Mouse (Mus musculus) E14TG2a.4 (cell line): ENCODE results near the gene Wdr25.

Experiments
- H3K27me3 ChIP-seq: 2 replicates; pipeline ENCODE4 v1.6.1; 2014; ENCODE audit warnings: low read length, control low read depth; ENCODE audit not compliant: insufficient read depth
- H3K36me3 ChIP-seq: 2 replicates; pipeline ENCODE4 v1.6.1; 2014; ENCODE audit warnings: low read length, control low read depth; ENCODE audit not compliant: insufficient read depth
- H3K4me1 ChIP-seq: replicated peaks from 2 replicates; pipeline ENCODE4 v1.6.1; 2014; ENCODE audit warnings: low read depth, low read length, control low read depth
- H3K4me3 ChIP-seq: replicated peaks from 2 replicates; pipeline ENCODE4 v1.5.1; 2014; ENCODE audit warnings: mild to moderate bottlenecking, low read length
- H3K9me3 ChIP-seq: 2 replicates; pipeline ENCODE4 v1.6.1; 2014; ENCODE audit warnings: low read length, control low read depth
- CTCF ChIP-seq: conservative IDR thresholded peaks from 2 replicates; pipeline ENCODE4 v1.5.1; 2014; ENCODE audit warnings: low read length
- NANOG ChIP-seq: IDR thresholded peaks from 2 replicates; pipeline ENCODE4 v1.6.1; 2014; ENCODE audit warnings: borderline replicate concordance, low read length, mixed read lengths
- POU5F1 ChIP-seq: IDR thresholded peaks from 2 replicates; pipeline ENCODE4 v1.6.1; 2014; ENCODE audit warnings: low read length, borderline replicate concordance

The Wdr25 gene

DNA sequence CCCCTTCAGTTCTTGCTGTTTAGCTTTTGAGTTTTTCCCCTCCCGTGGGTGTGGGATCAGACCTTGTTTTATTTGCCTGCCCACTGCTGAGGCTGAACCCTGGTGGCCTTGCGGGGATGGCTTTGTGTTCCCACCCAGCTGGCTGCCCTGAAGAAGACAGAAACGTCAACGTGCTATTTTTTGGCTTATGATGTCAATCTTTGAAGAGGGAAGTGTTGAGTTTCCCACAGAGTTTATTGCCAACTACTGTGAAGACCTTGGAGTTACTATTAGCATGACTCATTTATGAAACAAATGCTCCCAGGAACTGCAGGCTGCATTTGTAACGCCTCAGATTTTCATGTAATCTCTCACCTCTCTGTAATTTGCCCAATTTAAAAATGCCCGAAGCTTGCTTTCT is 43.4 kb downstream of the Wdr25 start:
- Histone ChIP-seq H3K27me3 (no peaks in the 10 kb centered on the region), H3K36me3 (peaks cover 14% of the 10 kb centered on the region; the same call in 1 of the 2 replicates), H3K4me1 (no peaks in the 10 kb centered on the region), H3K9me3 (no peaks in the 10 kb centered on the region), H3K4me3 (no peak overlapping the region)
- TF ChIP-seq NANOG: no peak
- no peak for TF ChIP-seq POU5F1
- TF ChIP-seq CTCF: no peak

DNA sequence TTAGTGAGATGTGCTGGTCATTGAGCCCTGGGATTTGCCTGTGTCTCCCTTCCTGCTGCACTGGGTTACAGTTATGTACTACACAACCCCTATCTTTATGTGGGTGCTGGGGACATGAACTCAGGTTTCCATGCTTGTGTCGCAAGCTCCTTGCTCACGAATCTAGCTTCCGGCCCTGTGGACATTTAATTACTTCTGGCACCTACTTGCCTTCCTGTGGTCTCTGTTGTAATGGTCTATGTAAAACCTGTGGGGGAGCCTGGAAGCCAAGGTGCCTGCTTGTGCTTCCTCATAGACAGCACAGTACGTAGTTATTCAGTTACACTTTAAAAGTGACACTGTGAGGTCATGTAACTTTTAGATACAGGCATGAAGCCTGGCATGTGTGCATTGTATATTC is 44.1 kb downstream of the Wdr25 start:
- TF ChIP-seq POU5F1 (no peak), NANOG (no peak), CTCF (no peak)
- Histone ChIP-seq H3K4me1 (no peaks in the 10 kb centered on the region), H3K9me3 (no peaks in the 10 kb centered on the region), H3K4me3 (no peak overlapping the region), H3K27me3 (no peaks in the 10 kb centered on the region), H3K36me3 (peaks cover 14% of the 10 kb centered on the region; the same call in 1 of the 2 replicates)

DNA sequence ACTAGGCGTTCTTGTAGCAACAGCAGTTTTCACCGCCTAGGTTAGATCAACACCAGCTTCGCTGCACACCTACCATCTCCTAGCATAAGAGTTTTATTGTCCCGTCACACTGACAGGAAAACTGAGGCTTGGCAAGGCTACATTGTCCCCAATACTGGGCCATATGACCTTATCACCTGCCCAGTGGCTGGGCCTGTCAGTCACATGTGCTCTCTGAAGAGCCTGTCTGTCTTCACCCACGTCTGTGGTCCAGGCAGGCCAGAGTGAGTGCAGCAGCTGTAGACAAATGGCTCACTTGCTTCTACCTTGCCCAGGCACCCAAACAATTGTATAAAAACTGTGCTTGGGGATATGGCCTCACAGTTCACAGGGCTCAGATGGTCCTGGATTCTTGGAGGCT is 45.4 kb downstream of the Wdr25 start:
- Histone ChIP-seq H3K27me3 (no peaks in the 10 kb centered on the region), H3K4me1 (no peaks in the 10 kb centered on the region), H3K9me3 (no peaks in the 10 kb centered on the region), H3K36me3 (peaks cover 19% of the 10 kb centered on the region; the same call in 1 of the 2 replicates), H3K4me3 (no peak overlapping the region)
- TF ChIP-seq POU5F1 (no peak), CTCF (no peak), NANOG (no peak)

DNA sequence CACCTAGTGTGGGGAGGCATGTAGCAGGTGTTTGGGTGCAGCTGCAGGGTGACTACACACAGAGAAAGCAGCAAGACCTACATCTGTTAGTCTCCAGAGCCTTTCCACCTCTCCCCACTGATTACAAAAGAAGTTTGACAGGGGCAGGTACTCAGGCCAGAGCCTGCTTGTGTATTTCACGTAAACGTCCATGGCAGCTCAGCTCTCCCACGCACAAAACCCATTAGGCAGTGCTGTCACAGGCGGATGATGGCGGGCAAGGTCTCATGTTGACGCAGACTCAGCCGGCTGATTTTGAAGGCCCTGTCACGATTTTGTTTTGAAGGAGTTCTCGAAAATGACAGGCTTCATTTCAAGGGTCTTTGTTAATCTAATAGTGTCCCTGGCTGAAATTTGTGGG is 45.9 kb downstream of the Wdr25 start:
- Histone ChIP-seq H3K27me3 (no peaks in the 10 kb centered on the region), H3K36me3 (peaks cover 15% of the 10 kb centered on the region; the same call in 1 of the 2 replicates), H3K4me3 (no peak overlapping the region), H3K4me1 (no peaks in the 10 kb centered on the region), H3K9me3 (no peaks in the 10 kb centered on the region)
- no peak for TF ChIP-seq NANOG
- TF ChIP-seq POU5F1: no peak
- no peak for TF ChIP-seq CTCF

DNA sequence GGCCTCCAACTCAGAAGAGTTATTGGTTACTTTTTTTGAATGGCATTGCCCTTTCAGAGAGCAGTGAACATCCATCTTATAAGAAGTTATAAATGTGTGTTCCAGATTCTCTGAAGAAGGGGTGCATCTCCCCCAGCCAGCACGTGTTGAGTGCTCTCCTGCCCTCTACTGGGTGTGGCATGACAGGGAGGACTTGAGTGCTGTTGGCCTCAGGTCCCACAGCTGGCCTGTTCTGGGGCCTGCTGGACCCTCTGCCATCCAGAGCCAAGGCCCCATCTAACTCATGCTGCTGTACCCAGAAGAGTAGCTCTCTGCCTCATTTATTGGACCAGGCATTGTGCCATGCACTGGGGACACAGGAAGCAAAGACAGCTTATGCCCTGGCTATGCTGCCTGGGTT is 46.8 kb downstream of the Wdr25 start:
- Histone ChIP-seq H3K27me3 (no peaks in the 10 kb centered on the region), H3K4me1 (no peaks in the 10 kb centered on the region), H3K9me3 (no peaks in the 10 kb centered on the region), H3K36me3 (peaks cover 13% of the 10 kb centered on the region; the same call in 1 of the 2 replicates), H3K4me3 (no peak overlapping the region)
- TF ChIP-seq NANOG: no peak
- no peak for TF ChIP-seq CTCF
- no peak for TF ChIP-seq POU5F1

DNA sequence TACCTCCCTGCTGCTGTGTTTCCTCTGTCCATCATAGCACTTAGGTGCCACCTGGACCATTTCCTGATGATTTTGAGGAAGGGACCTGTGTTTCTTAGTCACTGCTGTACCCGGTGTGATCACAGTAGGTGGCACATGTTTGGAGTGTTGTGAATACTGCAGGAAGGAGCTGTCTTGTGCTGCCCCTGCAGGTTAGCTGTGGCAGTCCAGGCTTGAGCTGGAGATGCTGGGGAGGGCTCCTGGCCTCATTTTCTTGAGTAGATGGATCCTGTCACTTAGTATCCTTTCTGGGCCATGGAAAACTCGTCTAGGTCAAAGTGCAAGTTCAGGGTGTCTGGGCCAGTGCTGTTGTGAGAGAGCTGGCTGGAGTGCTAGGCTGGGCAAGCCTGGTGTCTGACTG is 47.9 kb downstream of the Wdr25 start:
- Histone ChIP-seq H3K4me3 (no peak overlapping the region), H3K9me3 (no peaks in the 10 kb centered on the region), H3K27me3 (no peaks in the 10 kb centered on the region), H3K36me3 (peaks cover 13% of the 10 kb centered on the region; the same call in 1 of the 2 replicates), H3K4me1 (no peaks in the 10 kb centered on the region)
- no peak for TF ChIP-seq CTCF
- no peak for TF ChIP-seq POU5F1
- TF ChIP-seq NANOG: no peak

DNA sequence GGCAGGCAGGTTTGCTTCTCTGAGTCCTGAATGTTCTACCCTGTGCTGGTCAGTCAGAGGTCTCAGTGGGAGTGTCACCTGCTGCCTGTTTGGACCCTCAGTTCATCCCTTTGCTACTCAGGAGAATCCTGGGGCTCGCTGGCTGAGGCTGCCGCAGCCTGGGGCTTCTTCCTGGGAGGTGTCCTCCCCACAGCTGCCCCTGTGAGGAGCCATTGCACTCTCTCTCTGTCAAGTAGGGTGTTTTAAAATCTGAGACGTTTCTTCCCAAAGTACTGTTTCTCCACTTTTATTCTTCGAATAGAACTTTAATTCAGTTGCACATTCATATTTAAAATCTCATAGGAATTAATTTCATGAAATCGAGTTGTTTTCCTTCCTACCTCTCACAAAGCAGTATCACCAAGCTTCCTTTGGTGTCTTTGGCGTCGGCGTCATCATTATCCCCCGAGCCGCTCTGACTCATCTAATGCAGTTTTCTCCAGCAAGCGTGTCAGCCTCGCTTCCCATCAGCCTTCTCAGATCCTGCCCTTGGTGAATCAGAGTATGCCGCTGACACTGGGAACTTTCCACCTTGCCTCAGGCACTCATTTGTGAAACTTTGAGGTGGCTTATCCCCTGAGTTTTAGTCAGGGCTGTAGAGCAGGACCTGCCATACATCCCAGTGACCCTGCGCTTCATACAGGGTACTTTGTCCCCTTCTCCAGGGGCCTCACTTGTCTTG is 48.9 kb downstream of the Wdr25 start:
- no peak for TF ChIP-seq POU5F1
- H3K36me3 ChIP-seq: peaks cover 17% of the 10 kb centered on the region
- no peaks in the 10 kb centered on the region for H3K4me1 ChIP-seq
- no peak overlapping the region for H3K4me3 ChIP-seq
- H3K9me3 ChIP-seq: peaks cover 5% of the 10 kb centered on the region
- no peaks in the 10 kb centered on the region for H3K27me3 ChIP-seq

DNA sequence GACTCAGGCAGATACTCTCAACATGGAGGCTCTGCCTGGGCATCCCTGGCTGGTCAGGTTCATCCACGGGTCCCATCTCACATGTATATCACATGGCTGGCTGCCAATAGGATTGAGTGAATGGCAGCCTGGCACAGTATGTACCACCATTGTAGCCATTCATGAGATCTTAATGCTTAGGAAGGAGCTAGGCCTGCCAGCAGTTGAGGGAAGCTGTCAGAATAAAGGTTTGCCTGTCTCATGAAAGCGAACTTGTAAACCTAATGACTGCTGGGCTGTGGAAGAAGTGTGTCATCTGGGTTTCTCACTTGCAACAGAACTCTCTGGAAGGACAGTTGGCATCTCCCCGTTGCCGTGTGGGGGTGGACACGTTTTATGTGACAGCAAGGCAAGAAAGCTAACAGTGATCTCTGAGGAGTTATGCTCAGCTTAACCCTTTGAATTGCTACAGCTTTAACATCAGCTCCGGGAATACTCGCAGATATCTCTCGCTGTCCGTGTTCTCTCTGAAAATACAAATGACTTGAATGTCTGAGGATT is 59.6 kb downstream of the Wdr25 start:
- Histone ChIP-seq H3K36me3 (peaks cover 4% of the 10 kb centered on the region; the same call in 1 of the 2 replicates), H3K4me1 (peaks cover 17% of the 10 kb centered on the region), H3K4me3 (no peak overlapping the region), H3K9me3 (peaks cover under 1% of the 10 kb centered on the region; the same call in 1 of the 2 replicates), H3K27me3 (no peaks in the 10 kb centered on the region)
- TF ChIP-seq POU5F1 (no peak), CTCF (no peak), NANOG (no peak)

DNA sequence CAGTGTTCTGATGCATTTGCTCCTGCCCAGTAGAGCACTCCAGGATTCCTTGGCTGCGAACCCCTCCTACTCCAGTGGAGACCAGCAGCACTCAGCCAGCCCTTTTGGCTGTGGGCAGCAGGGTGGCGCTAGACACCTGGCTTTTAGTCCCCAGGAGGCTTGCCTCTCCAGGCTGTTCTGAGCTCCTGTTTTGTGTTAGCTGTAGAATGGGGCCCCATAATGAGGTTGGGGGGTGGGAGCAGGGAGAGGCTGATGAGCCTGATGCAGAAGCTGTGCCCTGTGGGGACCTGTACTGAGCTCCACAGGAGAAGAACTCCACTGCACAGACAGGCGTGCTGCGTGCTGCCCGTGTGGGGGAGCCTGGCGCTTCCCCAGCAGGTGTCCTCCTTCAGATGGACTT is 60.4 kb downstream of the Wdr25 start:
- Histone ChIP-seq H3K27me3 (no peaks in the 10 kb centered on the region), H3K9me3 (no peaks in the 10 kb centered on the region), H3K4me3 (no peak overlapping the region), H3K36me3 (peaks cover 4% of the 10 kb centered on the region; the same call in 1 of the 2 replicates), H3K4me1 (peaks cover 24% of the 10 kb centered on the region)
- TF ChIP-seq CTCF: no peak; the same call in 1 of the 2 replicates
- no peak for TF ChIP-seq NANOG
- no peak for TF ChIP-seq POU5F1
